Mouse (Mus musculus) MEL (cell line): ENCODE measurements around the gene Tsga10.

ENCODE experiments used
- CTCF ChIP-seq, 3 experiments: IDR thresholded peaks in 2 of 3; conservative IDR thresholded peaks in 1 of 3; 2 replicates each; pipeline ENCODE4 v1.5.1; 2011 to 2012; ENCODE audit warnings: low read length in 3 of 3, low read depth in 2 of 3, mild to moderate bottlenecking in 2 of 3, improper control_type of control experiment in 1 of 3, inconsistent platforms in 1 of 3, mixed read lengths in 1 of 3, moderate library complexity in 1 of 3; ENCODE audit not compliant: control insufficient read depth in 1 of 3, insufficient read depth in 1 of 3, poor library complexity in 1 of 3, severe bottlenecking in 1 of 3
- EP300 ChIP-seq, 2 experiments: IDR thresholded peaks; 2 replicates each; pipeline ENCODE4 v1.6.1; 2011; ENCODE audit warnings: improper control_type of control experiment in 2 of 2, low read length in 2 of 2, low read depth in 1 of 2, mild to moderate bottlenecking in 1 of 2
- MAFK ChIP-seq: IDR thresholded peaks from 2 replicates; pipeline ENCODE4 v1.6.1; 2011; ENCODE audit warnings: low read depth, mild to moderate bottlenecking, low read length, improper control_type of control experiment, borderline replicate concordance
- POLR2A ChIP-seq, 2 experiments: IDR thresholded peaks; 2 replicates each; pipeline ENCODE4 v1.6.1; 2011 to 2012; ENCODE audit warnings: low read length in 2 of 2, mild to moderate bottlenecking in 2 of 2, control low read depth in 1 of 2, improper control_type of control experiment in 1 of 2, low read depth in 1 of 2, moderate library complexity in 1 of 2; ENCODE audit not compliant: control insufficient read depth in 1 of 2, insufficient read depth in 1 of 2, poor library complexity in 1 of 2
- TCF12 ChIP-seq: IDR thresholded peaks from 2 replicates; pipeline ENCODE4 v1.6.1; 2014; ENCODE audit warnings: low read depth, mild to moderate bottlenecking, inconsistent platforms, low read length, improper control_type of control experiment, moderate library complexity

DNA sequence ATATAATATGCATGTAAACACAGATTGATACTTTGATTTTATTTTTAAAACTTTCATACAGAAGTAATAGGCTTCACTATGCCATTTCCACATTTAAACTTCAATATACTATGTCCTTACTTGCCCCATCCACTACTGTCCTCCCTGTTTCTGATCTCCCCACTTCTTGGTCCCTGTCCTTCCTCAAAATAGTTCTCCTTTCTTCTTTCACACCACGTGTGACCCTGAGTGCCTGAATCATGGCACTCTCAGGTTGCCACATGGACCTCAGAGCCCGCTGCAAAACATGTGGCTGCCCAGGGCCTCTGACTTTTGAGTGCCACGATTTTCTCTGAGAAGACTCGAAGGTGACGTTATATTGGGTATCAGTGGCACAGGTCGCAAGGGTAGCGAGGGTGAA is 131.4 kb downstream of the Tsga10 start:
- no peak for TF ChIP-seq MAFK
- TF ChIP-seq POLR2A (IDR thresholded peaks at IDR 0.05; ENCODE audit: control insufficient read depth in 1 of 2, insufficient read depth in 1 of 2, low read depth in 1 of 2, low read length in 2 of 2, poor library complexity in 1 of 2) = no peak
- TF ChIP-seq TCF12 = no peak
- TF ChIP-seq EP300 (IDR thresholded peaks at IDR 0.05; ENCODE audit: low read depth in 1 of 2, low read length in 2 of 2) = no peak
- TF ChIP-seq CTCF (IDR thresholded peaks at IDR 0.05 in 2 of 3, conservative IDR thresholded peaks at IDR 0.05 in 1 of 3; ENCODE audit: control insufficient read depth in 1 of 3, insufficient read depth in 1 of 3, low read depth in 2 of 3, low read length in 3 of 3, poor library complexity in 1 of 3, severe bottlenecking in 1 of 3) = no peak
